Mouse (Mus musculus) neutrophil, adult 59 days (primary cell): ENCODE data around the gene 1810065E05Rik. TPM values are rescaled to one million over a fixed set of nuclear protein-coding genes. Genes with fewer than 3 reads are reported as not detected.

ENCODE experiments used
- total RNA-seq, 2 experiments: library from RNA; stranded (reverse); gene quantifications; 1 replicate in 1 of 2; 2 replicates in 1 of 2; pipeline ENCODE4 v1.2.4; 2023

The 1810065E05Rik gene
- total RNA-seq: not detected

DNA sequence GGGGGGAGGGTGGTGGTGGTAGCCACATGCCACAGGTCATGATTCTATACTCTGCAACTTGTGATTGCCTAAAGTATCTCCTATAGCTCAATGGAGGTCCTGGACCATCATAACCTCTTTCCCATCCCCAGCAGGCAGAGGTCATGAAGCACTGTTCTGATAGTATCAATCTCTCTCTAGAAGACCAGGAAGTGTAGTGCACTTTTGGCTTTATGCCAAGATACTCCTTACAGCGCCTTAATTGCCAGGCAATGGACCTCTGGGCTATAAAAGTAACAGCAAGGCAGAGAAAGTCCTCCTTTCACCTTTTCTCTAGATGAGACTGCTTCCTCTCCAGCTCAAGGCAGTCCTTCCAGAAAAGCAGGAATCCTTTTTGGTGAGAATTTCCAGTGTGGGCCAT is at the start of gene 1810065E05Rik:
Gene 1810065E05Rik (plus strand): TSS at position 297 of the 400 bp plus-strand sequence.

DNA sequence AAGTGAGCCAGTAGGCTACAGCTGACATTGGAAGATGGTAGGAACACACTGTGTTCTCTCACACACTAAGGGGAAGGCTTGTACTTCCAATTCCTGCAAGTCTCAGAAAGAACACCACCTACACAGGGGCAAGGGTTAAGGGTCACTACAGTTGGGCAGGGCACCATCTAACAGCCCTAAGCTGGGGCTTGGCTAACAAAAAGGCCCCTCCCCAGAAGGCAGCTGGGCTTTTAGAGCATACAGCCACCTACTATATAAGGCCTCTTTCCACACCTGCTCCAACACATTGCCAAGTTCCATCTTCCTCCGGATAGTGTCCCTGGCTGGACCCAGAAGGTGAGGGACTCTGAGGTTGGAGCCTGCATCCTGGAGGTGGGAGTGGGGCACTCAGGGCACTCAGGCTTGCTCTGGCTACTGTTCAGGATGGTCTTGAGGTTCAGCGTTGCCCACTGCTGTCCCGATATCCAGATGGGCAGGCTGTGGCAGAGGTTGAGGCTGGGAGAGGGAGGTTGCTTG is 42.1 kb upstream of the 1810065E05Rik start, which contains the start of gene Lypd8:
Gene Lypd8 (plus strand): TSS at position 281 of the 516 bp plus-strand sequence.

DNA sequence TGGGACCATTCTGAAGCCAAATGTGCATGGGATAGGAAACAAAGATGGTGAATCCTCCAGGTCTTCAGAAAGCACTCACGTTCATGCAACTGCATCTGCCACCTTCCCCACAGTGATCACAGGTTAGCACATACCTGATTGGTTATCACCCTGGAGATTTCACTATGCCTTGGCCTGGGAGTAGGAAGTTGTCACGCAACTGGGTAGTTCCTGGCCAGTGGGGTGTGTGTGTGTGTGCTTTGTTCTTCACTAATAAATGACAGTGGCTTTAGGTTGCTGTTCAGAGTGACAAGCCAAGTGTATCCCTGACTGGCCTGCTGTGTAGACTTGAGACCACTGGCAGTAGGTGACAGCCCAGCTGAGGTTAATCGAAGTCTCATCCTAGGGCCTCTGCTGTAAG is 11.3 kb downstream of the 1810065E05Rik start, which contains the start of gene Gm12253:
Gene Gm12253 (plus strand): TSS at position 301 of the 400 bp plus-strand sequence.

DNA sequence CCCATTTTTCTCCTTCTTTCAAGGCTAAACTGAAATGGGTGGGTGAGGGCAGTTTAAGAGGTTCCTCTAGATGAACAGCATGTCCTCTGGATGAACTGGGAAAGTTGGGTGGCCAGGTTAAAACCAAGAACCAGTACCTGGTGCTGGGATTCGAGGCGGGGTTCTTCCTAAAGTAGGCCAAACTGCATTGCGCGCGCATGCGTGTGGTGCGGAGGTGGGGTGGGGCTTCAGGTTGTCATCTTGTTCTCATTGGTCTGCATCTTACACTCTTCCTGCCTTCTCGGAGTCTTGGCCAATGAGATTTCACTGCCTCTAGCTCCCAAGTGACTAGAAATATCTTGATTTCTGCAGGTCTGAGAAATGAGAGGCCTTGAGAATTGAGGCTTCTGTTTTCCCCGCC is 31.8 kb downstream of the 1810065E05Rik start, which contains the start of gene Lypd9:
Gene Lypd9 (minus strand): TSS at position 165 of the 400 bp plus-strand sequence.

GRCm38 (mm10) chr11:58462170-58462569 is 41.3 kb downstream of the 1810065E05Rik start, which contains the start of gene Olfr30:
Gene Olfr30, minus strand, starts transcription at chr11:58462270.

Other genes starting within 250 kb of the 1810065E05Rik start
- 10 to 100 TPM; 17.1 to 21.2 TPM for gene Mrpl22, start 249.4 kb upstream of the 1810065E05Rik start, total RNA-seq
- 1 to 10 TPM; 9.8 TPM for gene Igtp, start 221.6 kb upstream of the 1810065E05Rik start, total RNA-seq
- gene Irgm2, start 221.5 kb upstream of the 1810065E05Rik start, total RNA-seq: 1 to 10 TPM; 6.6 to 7.5 TPM
- 10 to 100 TPM; 78.3 to 95.3 TPM for gene 4930438A08Rik, start 146.3 kb upstream of the 1810065E05Rik start, total RNA-seq
- gene Zfp692, start 114.0 kb upstream of the 1810065E05Rik start, total RNA-seq: 10 to 100 TPM; 10.7 to 13.9 TPM
- gene Zfp672, start 90.8 kb upstream of the 1810065E05Rik start, total RNA-seq: 10 to 100 TPM; 21.6 to 22.7 TPM
- 10 to 100 TPM; 28.1 to 32.3 TPM for gene Sh3bp5l, start 90.4 kb upstream of the 1810065E05Rik start, total RNA-seq
- gene Lypd8, start 42.1 kb upstream of the 1810065E05Rik start, total RNA-seq: not detected
- gene Gm12253, start 11.4 kb downstream of the 1810065E05Rik start, total RNA-seq: not detected
- gene Lypd9, start 31.8 kb downstream of the 1810065E05Rik start, total RNA-seq: not detected
- gene Olfr30, start 41.2 kb downstream of the 1810065E05Rik start, total RNA-seq: not detected
- gene Olfr332, start 71.4 kb downstream of the 1810065E05Rik start, total RNA-seq: not detected
- not detected for gene Olfr331, start 81.5 kb downstream of the 1810065E05Rik start, total RNA-seq
- gene Olfr330, start 113.7 kb downstream of the 1810065E05Rik start, total RNA-seq: not detected
- not detected for gene Olfr329-ps, start 125.3 kb downstream of the 1810065E05Rik start, total RNA-seq
- gene Olfr328, start 134.5 kb downstream of the 1810065E05Rik start, total RNA-seq: under 1 TPM; 0.16 to 0.44 TPM
- gene Olfr224, start 149.4 kb downstream of the 1810065E05Rik start, total RNA-seq: not detected
- gene Olfr325, start 156.6 kb downstream of the 1810065E05Rik start, total RNA-seq: not detected
- not detected for gene Olfr324, start 174.0 kb downstream of the 1810065E05Rik start, total RNA-seq
- gene 2210407C18Rik, start 195.0 kb downstream of the 1810065E05Rik start, total RNA-seq: not detected
- not detected for gene Olfr323, start 209.4 kb downstream of the 1810065E05Rik start, total RNA-seq
- 1 to 10 TPM in 1 of 2 experiments, under 1 TPM in 1; 0.88 to 1.2 TPM for gene Trim58, start 219.4 kb downstream of the 1810065E05Rik start, total RNA-seq
- gene Olfr322, start 237.7 kb downstream of the 1810065E05Rik start, total RNA-seq: under 1 TPM in 1 of 2 experiments, not detected in 1; 0.07 TPM